Mouse (Mus musculus) left cerebral cortex, postnatal 36 days (tissue): ENCODE data around the gene Camk1g. TPM values are rescaled to one million over a fixed set of nuclear protein-coding genes. Genes with fewer than 3 reads are reported as not detected.
A peak's percentile ranks its signal among the peaks of the same experiment; 100 is the strongest.

Experiments used
- DNase-seq, 2 experiments: peaks; one replicate each; pipeline ENCODE4 v3.0.0; 2021 to 2022; ENCODE audit warnings: low spot score in 2 of 2, mixed read lengths in 1 of 2
- intact Hi-C: fragments of 180-260 bp; cut with DNase I; formaldehyde crosslinking; loops from one replicate; pipeline ENCODE4 v1.15.1; 2025
- total RNA-seq, 2 experiments: library from RNA; stranded (reverse); gene quantifications; 2 replicates each; pipeline ENCODE4 v1.2.3; 2021

Camk1g gene
- total RNA-seq, 2 experiments from 2014 or later = 32.4 to 47.1 TPM

GRCm38 (mm10) chr1:193380877-193381276, 10.8 kb upstream of the Camk1g start:
- intact Hi-C loops = loop anchor here (5.0 to 10.0 kb wide), 4 partner anchors 174 to 1244 kb away; partner anchors contain the start of gene Lamb3
- no peak for DNase-seq

DNA sequence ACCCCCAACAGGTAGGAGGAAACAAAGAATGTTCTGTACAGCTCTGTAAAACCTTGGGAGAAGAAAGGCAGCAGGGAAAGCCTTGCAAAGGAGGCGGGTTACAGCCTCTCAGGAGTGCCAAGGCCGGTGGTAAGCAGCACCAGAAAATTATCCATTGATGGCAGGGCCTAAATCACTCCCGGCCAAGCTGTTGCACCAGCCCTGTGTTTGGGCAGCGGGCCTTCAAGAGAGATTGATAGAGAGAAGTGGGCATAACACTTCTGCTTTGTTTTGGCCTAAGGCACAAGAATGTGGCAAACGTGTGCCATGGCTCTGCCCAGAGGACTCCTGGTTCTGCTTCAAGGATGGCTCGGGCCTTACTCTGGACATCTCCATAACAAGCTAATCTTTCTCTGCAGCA, 9.5 kb upstream of the Camk1g start:
- intact Hi-C loops = loop anchor here (5.0 to 10.0 kb wide), 4 partner anchors 172 to 1245 kb away; partner anchors contain the start of gene Lamb3
- no peak for DNase-seq

GRCm38 (mm10) chr1:193376478-193377134, 6.5 kb upstream of the Camk1g start:
- DNase-seq = no peak
- intact Hi-C loops = loop anchor here (2.0 kb wide), 1 partner anchor 120 kb away; no protein-coding TSS in a partner anchor

GRCm38 (mm10) chr1:193373906-193374413, 3.9 kb upstream of the Camk1g start:
- intact Hi-C loops = no loop called here
- DNase-seq = no peak

GRCm38 (mm10) chr1:193369091-193369490, 1.0 kb downstream of the Camk1g start:
- intact Hi-C loops = loop anchor here (2.0 kb wide), 1 partner anchor 38 kb away; no protein-coding TSS in a partner anchor

GRCm38 (mm10) chr1:193368055-193368454, 2.0 kb downstream of the Camk1g start:
- peak; percentile 77 to 83 for DNase-seq
- intact Hi-C loops = loop anchor here (2.0 kb wide), 1 partner anchor 37 kb away; no protein-coding TSS in a partner anchor

More at GRCm38 (mm10) chr1:193369091-193369490, 1.0 kb downstream of the Camk1g start:
- no peak for DNase-seq

DNA sequence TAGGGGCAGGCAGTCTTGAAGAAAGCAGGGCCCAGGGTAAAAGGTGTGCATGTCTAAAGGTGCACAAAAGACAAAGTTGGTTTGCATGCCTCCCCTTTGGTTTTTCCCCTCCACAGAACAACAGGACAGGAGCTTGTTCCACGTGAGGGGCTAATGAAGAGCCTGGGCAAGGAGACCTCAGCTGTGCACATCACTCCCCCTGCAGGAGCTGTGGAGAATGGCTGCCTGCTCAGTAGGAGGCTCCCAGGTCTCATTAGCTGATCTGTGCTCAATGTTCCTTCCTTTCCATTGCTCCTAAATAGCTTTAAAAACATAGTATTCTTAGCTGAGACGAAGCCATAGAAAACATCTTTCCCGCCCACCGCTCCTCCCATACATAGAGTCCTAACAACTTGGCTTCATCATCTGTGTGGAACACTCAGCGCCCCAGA, 6.3 kb downstream of the Camk1g start:
- peak; percentile 67 to 72 for DNase-seq
- intact Hi-C loops = no loop called here

GRCm38 (mm10) chr1:193362078-193362477, 8.0 kb downstream of the Camk1g start:
- DNase-seq = no peak
- intact Hi-C loops = no loop called here

- intact Hi-C loops = no loop called here
- no peak for DNase-seq
These were observed 8.9 kb downstream of the Camk1g start for GRCm38 (mm10) chr1:193361181-193361580.

GRCm38 (mm10) chr1:193359199-193359598, 10.9 kb downstream of the Camk1g start:
- no peak for DNase-seq
- intact Hi-C loops = no loop called here

DNA sequence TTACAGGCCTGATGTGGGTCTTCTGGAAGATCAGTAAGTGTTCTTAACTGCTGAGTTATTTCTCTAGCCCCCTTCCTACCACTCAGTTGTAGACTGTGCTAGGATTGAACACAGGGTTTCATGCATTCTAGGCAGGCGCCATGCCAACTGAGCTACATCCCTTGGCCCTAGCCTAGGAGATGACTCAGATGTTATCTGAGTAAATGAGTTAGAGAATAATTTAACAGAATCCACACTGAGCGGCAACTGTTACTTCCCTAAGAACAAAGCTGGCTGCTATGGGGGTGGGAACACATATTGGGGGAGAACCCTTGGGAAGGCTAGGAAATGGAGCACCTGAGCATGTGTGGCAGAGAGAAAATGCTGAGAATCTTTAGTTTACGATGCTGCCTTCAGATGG, 18.5 kb downstream of the Camk1g start:
- intact Hi-C loops = no loop called here
- peak; percentile 59 to 62 for DNase-seq

GRCm38 (mm10) chr1:193350546-193350801, 19.6 kb downstream of the Camk1g start:
- peak; percentile 76 to 87 for DNase-seq
- intact Hi-C loops = no loop called here

DNA sequence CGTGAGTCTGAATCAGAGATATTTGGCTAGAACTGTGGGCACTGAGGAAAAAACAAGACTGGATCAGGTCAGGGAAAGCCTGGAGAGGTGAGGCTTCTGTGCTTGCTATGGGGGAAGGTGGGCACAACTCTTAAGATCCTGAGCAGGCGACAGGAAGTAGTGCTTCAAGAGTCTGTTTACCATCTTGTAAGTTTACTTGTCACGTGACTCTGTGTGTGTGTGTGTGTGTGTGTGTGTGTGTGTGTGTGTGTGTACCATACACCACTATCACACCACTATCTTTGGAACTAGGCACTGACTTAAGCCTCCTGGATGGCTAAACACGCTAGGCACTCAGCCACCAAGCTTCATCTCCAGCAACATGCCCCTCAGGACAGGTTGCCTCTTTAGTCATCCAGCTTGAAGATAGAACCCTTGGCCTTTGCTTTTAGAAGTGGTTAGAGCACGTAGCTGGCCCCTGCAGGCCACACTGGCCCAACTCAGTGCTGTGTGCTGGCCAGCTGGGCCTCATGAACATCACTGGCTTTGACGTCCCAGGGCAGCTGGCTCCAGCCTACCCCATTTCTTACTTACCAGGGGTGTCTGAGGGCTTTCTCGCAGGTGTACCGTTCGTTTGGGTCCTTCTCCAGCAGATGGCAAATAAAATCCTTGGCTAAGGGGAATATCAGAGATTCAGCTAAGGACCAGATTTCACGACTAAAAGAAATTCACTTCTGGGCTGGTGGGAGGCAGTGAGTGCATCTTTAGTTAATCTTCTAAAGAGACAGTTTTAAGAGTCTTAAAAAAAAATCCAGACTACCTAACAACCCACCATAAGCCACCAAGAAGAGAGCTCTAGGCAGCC, 20.2 kb downstream of the Camk1g start:
- intact Hi-C loops = no loop called here
- no peak for DNase-seq

DNA sequence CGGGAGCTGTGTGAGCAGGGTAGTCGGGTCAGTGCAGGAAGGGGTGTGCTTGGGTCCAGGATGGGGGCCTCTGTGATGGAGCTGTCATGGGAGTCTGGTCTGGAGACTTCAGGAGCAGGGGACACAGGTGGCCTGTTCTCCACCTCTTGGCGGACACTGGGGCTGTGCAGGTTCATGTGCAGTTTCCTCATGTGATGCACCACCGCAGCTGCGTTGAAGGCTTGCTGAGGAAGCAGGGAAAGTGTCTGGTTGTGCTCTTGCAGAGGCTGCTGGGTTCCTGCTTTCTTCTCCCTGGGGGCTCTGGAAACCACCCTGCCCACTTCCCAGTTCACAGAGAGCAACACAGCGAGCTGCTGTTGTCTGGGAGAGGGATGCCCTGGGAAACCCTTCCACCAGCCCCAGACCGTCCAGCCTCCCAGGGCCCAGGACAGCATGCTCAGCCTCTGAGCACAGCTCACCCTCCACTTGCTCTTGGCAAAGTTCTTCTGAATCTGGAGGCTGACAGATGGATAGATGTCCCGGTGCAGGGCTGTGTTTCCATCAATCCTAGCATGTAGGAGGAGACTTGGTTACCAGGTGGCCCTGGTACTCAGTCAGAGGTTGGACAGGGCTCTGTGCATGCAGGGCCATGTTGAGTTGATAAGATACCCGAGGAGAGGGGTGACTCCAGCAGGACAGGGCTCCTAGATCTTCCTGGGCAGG, 21.7 kb downstream of the Camk1g start:
- intact Hi-C loops = no loop called here
- DNase-seq = no peak

- no peak for DNase-seq
- intact Hi-C loops = no loop called here
These were observed 23.2 kb downstream of the Camk1g start for GRCm38 (mm10) chr1:193346908-193347307.

DNA sequence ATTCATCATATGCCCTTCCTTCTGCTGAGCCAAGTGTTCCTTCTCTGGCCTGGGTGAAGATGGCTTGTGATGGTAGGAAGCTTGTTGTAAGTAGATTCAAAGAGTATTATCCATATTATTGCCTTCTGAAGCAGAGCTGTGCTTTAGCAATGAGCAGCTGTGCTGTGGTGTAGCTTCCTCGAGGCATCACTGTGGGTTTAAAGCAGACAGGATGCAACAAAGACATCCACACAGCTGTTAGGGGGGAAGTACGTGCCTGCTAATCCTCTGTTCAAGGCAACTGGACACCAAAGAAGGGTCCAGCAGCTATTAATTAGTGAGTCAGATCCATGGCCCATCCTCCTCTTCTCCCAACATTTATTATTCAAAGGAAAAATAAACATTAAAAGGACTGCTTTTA, 25.1 kb downstream of the Camk1g start:
- intact Hi-C loops = no loop called here
- no peak for DNase-seq

GRCm38 (mm10) chr1:193343853-193344252, 26.2 kb downstream of the Camk1g start:
- intact Hi-C loops = no loop called here
- no peak for DNase-seq

GRCm38 (mm10) chr1:193342198-193342946, 27.7 kb downstream of the Camk1g start:
- DNase-seq = no peak

GRCm38 (mm10) chr1:193338363-193338995, 31.6 kb downstream of the Camk1g start:
- intact Hi-C loops = no loop called here
- DNase-seq = peak; percentile 67 to 76

More at GRCm38 (mm10) chr1:193342198-193342946, 27.7 kb downstream of the Camk1g start:
- intact Hi-C loops = no loop called here
